Mouse (Mus musculus): ENCODE data around the gene Pla2g12a.

The Pla2g12a gene

GRCm38 (mm10) chr3:129878405-129879021, at the start of gene Pla2g12a:
TSS of gene Pla2g12a (plus strand) at chr3:129878606.
- DNase-seq (ENCODE audit: extremely low spot score): peak; percentile 89

- no peak for DNase-seq (ENCODE audit: extremely low spot score)
Observed at GRCm38 (mm10) chr3:129830626-129831025, 47.8 kb upstream of the Pla2g12a start.

GRCm38 (mm10) chr3:129831035-129831568, 47.3 kb upstream of the Pla2g12a start, which contains the start of gene Gar1:
TSS of gene Gar1 (minus strand) at chr3:129831396.
- DNase-seq (ENCODE audit: extremely low spot score): peak; percentile 93

GRCm38 (mm10) chr3:129835388-129835934, 42.9 kb upstream of the Pla2g12a start, which contains the start of gene Cfi:
TSS of gene Cfi (plus strand) at chr3:129835884.
- no peak for DNase-seq (ENCODE audit: extremely low spot score)

GRCm38 (mm10) chr3:129836051-129836697, 42.2 kb upstream of the Pla2g12a start:
- DNase-seq (ENCODE audit: extremely low spot score): peak; percentile 16

- no peak for DNase-seq (ENCODE audit: extremely low spot score)
Observed at GRCm38 (mm10) chr3:129836965-129837364, 41.4 kb upstream of the Pla2g12a start.

- no peak for DNase-seq (ENCODE audit: extremely low spot score)
Observed at GRCm38 (mm10) chr3:129838017-129838416, 40.4 kb upstream of the Pla2g12a start.

GRCm38 (mm10) chr3:129845868-129846267, 32.5 kb upstream of the Pla2g12a start:
- no peak for DNase-seq (ENCODE audit: extremely low spot score)

- DNase-seq (ENCODE audit: extremely low spot score): no peak
Observed at GRCm38 (mm10) chr3:129846846-129847245, 31.6 kb upstream of the Pla2g12a start.

- DNase-seq (ENCODE audit: extremely low spot score): no peak
Observed at GRCm38 (mm10) chr3:129862592-129862991, 15.8 kb upstream of the Pla2g12a start.

GRCm38 (mm10) chr3:129863698-129864097, 14.7 kb upstream of the Pla2g12a start:
- DNase-seq (ENCODE audit: extremely low spot score): peak; percentile 24

- DNase-seq (ENCODE audit: extremely low spot score): no peak
Observed at GRCm38 (mm10) chr3:129877327-129877726, 1.1 kb upstream of the Pla2g12a start.

- DNase-seq (ENCODE audit: extremely low spot score): peak; percentile 54
Observed at GRCm38 (mm10) chr3:129879131-129879757, 838 bp downstream of the Pla2g12a start.

GRCm38 (mm10) chr3:129879913-129880312, 1.5 kb downstream of the Pla2g12a start:
- no peak for DNase-seq (ENCODE audit: extremely low spot score)

- no peak for DNase-seq (ENCODE audit: extremely low spot score)
Observed at GRCm38 (mm10) chr3:129880925-129881593, 2.7 kb downstream of the Pla2g12a start.

- DNase-seq (ENCODE audit: extremely low spot score): no peak
Observed at GRCm38 (mm10) chr3:129885577-129885976, 7.2 kb downstream of the Pla2g12a start.

GRCm38 (mm10) chr3:129886430-129886829, 8.0 kb downstream of the Pla2g12a start:
- DNase-seq (ENCODE audit: extremely low spot score): no peak

- DNase-seq (ENCODE audit: extremely low spot score): no peak
Observed at GRCm38 (mm10) chr3:129887779-129888517, 9.5 kb downstream of the Pla2g12a start.

GRCm38 (mm10) chr3:129892003-129892402, 13.6 kb downstream of the Pla2g12a start:
- DNase-seq (ENCODE audit: extremely low spot score): no peak

- DNase-seq (ENCODE audit: extremely low spot score): no peak
Observed at GRCm38 (mm10) chr3:129893143-129893542, 14.7 kb downstream of the Pla2g12a start.

GRCm38 (mm10) chr3:129896591-129896990, 18.2 kb downstream of the Pla2g12a start:
- no peak for DNase-seq (ENCODE audit: extremely low spot score)

All from embryo, embryonic 9.5 days (tissue).